Mouse (Mus musculus) midbrain, embryonic 15.5 days (tissue): ENCODE results near the gene Ccdc158. TPM values are rescaled to one million over a fixed set of nuclear protein-coding genes. Genes with fewer than 3 reads are reported as not detected.

Experiments used
- ATAC-seq: fragments of 200-750 bp; cut with Nextera tagmentation; replicated peaks from 2 replicates; pipeline ENCODE4 v1.8.0; 2017; ENCODE audit warnings: moderate TSS enrichment
- H3K27ac ChIP-seq: fragments of 300-500 bp; sonication (generic); 2 replicates; pipeline ENCODE4 v1.5.1; 2015; ENCODE audit warnings: mild to moderate bottlenecking, inconsistent platforms
- H3K27me3 ChIP-seq: fragments of 300-500 bp; sonication (generic); replicated peaks from 2 replicates; pipeline ENCODE4 v1.6.1; 2015; ENCODE audit warnings: inconsistent platforms
- H3K36me3 ChIP-seq: fragments of 300-500 bp; sonication (generic); replicated peaks from 2 replicates; pipeline ENCODE4 v1.6.1; 2015; ENCODE audit warnings: inconsistent platforms
- H3K4me1 ChIP-seq: fragments of 300-500 bp; sonication (generic); 2 replicates; pipeline ENCODE4 v1.6.1; 2015; ENCODE audit warnings: inconsistent platforms
- H3K4me2 ChIP-seq: fragments of 300-500 bp; sonication (generic); 2 replicates; pipeline ENCODE4 v1.6.1; 2015; ENCODE audit warnings: inconsistent platforms, mild to moderate bottlenecking, moderate library complexity
- H3K4me3 ChIP-seq: fragments of 300-500 bp; sonication (generic); 2 replicates; pipeline ENCODE4 v1.5.1; 2015; ENCODE audit warnings: mild to moderate bottlenecking, inconsistent platforms
- H3K9ac ChIP-seq: fragments of 300-500 bp; sonication (generic); 2 replicates; pipeline ENCODE4 v1.6.1; 2015; ENCODE audit warnings: mild to moderate bottlenecking, inconsistent platforms
- H3K9me3 ChIP-seq: fragments of 300-500 bp; sonication (generic); 2 replicates; pipeline ENCODE4 v1.6.1; 2016; ENCODE audit warnings: inconsistent platforms
- WGBS: fragments of 180-500 bp; shearing (Covaris S2); methylation state at CpG from one replicate; pipeline ENCODE4 v1.1.7; 2015; ENCODE audit warnings: mixed read lengths; 5-methylcytosine and 5-hydroxymethylcytosine counted together
- polyA plus RNA-seq: library from polyadenylated mRNA; unstranded; fragments of >200 nt; fragmentation: Nextera tagmentation; extraction: Ambion mirVana; gene quantifications from 2 replicates; pipeline ENCODE4 v1.2.1, GENCODE M21; 2015

Ccdc158 gene
- polyA plus RNA-seq, 1 experiment from 2014 or later = 0.37 TPM

GRCm38 (mm10) chr5:92560201-92560600 lies 114.9 kb downstream of the Ccdc158 start:
- no peak for ATAC-seq
- Histone ChIP-seq H3K36me3 (no peaks in the 10 kb centered on the region), H3K9me3 (no peaks in the 10 kb centered on the region), H3K4me2 (no peak overlapping the region), H3K4me1 (no peaks in the 10 kb centered on the region), H3K27ac (no peak overlapping the region), H3K27me3 (no peaks in the 10 kb centered on the region), H3K9ac (no peak overlapping the region), H3K4me3 (no peak overlapping the region)
- 82% methylated on average over 2 of the region's 2 CpGs for WGBS

Other genes with a start within 250 kb of the Ccdc158 start
- gene Nup54, start 240.1 kb downstream of the Ccdc158 start, polyA plus RNA-seq = 50.5 and 56.4 TPM in 2 replicates
- 24.4 and 25.4 TPM in 2 replicates for gene Scarb2, start 168.4 kb downstream of the Ccdc158 start, polyA plus RNA-seq
- gene Fam47e, start 120.2 kb downstream of the Ccdc158 start, polyA plus RNA-seq = 0.88 and 1.0 TPM in 2 replicates
- gene Stbd1, start 72.2 kb downstream of the Ccdc158 start, polyA plus RNA-seq = 4.8 and 6.1 TPM in 2 replicates
- gene Shroom3, start 8.2 kb upstream of the Ccdc158 start, polyA plus RNA-seq = 1.9 and 2.0 TPM in 2 replicates